Mouse (Mus musculus): Measurements from ENCODE around the gene Pik3r5.

- TF ChIP-seq POLR2A (IDR thresholded peaks at IDR 0.05; ENCODE audit: extremely low read depth, insufficient read depth, low read length) (no peak), CTCF (IDR thresholded peaks at IDR 0.05; ENCODE audit: low read depth, low read length) (no peak)
These were observed 73.0 kb downstream of the Pik3r5 start for GRCm38 (mm10) chr11:68504913-68505312.
